Mouse (Mus musculus): ENCODE results near the gene Gm42372. TPM values are rescaled to one million over a fixed set of nuclear protein-coding genes. Genes with fewer than 3 reads are reported as not detected.

The Gm42372 gene
- polyA plus RNA-seq, 1 experiment from 2014 or later = not detected

GRCm38 (mm10) chr7:17007300-17007699, 24.4 kb downstream of the Gm42372 start:
- 46% methylated on average over 4 of the region's 4 CpGs for WGBS (ENCODE audit: missing documents)
- no peak overlapping the region for H3K4me3 ChIP-seq (ENCODE audit: inconsistent target)
- no peak overlapping the region for H3K27ac ChIP-seq
- no peaks in the 10 kb centered on the region for H3K79me2 ChIP-seq (ENCODE audit: inconsistent target)
- peaks cover 69% of the 10 kb centered on the region for H3K36me3 ChIP-seq (ENCODE audit: inconsistent target)

DNA sequence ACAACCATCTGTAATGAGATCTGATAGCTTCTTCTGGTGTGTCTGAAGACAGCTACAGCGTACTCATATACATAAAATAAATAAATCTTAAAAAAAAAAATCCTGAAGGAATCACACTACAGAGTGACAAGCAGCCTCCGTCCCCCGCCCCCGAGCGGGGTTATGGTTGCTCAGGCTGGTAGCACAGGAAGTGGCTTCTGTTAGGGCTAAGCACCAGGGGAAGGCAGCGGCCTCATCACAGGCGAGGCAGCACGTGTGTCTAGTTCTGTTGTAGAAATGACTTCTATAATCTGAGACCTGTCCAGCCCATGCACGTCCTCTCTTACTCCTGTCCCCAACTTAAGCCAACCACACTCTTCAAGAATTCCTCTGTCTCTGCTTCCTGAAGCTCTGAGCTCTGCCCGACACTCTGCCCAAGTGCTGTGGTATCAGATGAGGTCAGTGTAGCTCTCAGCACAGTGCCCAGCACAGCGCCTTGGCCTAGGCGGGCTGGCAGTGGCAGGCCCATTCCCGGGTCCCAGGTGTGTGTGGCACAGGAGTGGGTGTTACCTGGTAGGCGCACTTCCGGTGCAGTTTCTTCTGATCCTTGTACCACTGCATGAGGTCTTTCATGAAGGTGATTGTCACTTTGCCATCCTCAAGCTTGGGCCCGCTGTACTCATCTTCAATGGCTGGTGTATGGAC, 26.6 kb downstream of the Gm42372 start:
- H3K4me3 ChIP-seq (ENCODE audit: inconsistent target) = no peak overlapping the region
- no peak overlapping the region for H3K27ac ChIP-seq
- H3K79me2 ChIP-seq (ENCODE audit: inconsistent target) = no peaks in the 10 kb centered on the region; the same call in 1 of the 2 replicates
- peaks cover 90% of the 10 kb centered on the region for H3K36me3 ChIP-seq (ENCODE audit: inconsistent target)
- 58% methylated on average over 16 of the region's 16 CpGs for WGBS (ENCODE audit: missing documents)

DNA sequence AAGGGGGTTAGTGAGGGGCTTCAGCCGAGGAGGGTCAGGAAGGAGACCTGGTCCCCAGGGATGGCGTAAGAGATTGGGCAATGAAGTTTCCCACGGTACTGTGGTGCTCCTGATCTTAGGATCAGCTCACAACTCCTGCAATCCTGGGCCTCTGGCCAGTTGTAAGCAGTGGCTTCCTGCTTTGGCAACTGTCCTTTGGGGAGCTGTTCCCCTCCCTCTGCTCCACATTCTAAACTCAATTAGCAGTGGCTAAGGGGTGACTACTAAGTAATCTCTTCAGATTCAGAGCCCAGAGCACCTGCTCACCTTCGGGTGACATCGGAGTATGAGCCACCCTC, 27.1 kb downstream of the Gm42372 start:
- no peak overlapping the region for H3K27ac ChIP-seq
- H3K79me2 ChIP-seq (ENCODE audit: inconsistent target) = no peaks in the 10 kb centered on the region; the same call in 1 of the 2 replicates
- WGBS (ENCODE audit: missing documents) = 56% methylated on average over 5 of the region's 5 CpGs
- H3K4me3 ChIP-seq (ENCODE audit: inconsistent target) = no peak overlapping the region
- H3K36me3 ChIP-seq (ENCODE audit: inconsistent target) = peaks cover 94% of the 10 kb centered on the region

- H3K79me2 ChIP-seq (ENCODE audit: inconsistent target) = peaks cover 5% of the 10 kb centered on the region; the same call in 1 of the 2 replicates
- H3K4me3 ChIP-seq (ENCODE audit: inconsistent target) = no peak overlapping the region
- H3K36me3 ChIP-seq (ENCODE audit: inconsistent target) = peaks cover 94% of the 10 kb centered on the region
- H3K27ac ChIP-seq = no peak overlapping the region
- WGBS (ENCODE audit: missing documents) = 78% methylated on average over 7 of the region's 7 CpGs
Measured at GRCm38 (mm10) chr7:17011909-17012590, 29.2 kb downstream of the Gm42372 start.

- Histone ChIP-seq H3K4me3 (ENCODE audit: inconsistent target) (no peak overlapping the region), H3K27ac (no peak overlapping the region), H3K79me2 (ENCODE audit: inconsistent target) (peaks cover 38% of the 10 kb centered on the region), H3K36me3 (ENCODE audit: inconsistent target) (peaks cover 77% of the 10 kb centered on the region)
- 94% methylated on average over 6 of the region's 6 CpGs for WGBS (ENCODE audit: missing documents)
Measured at GRCm38 (mm10) chr7:17015381-17015780, 32.5 kb downstream of the Gm42372 start.

GRCm38 (mm10) chr7:17017036-17017435, 34.1 kb downstream of the Gm42372 start:
- 100% methylated on average over 1 of the region's 1 CpGs for WGBS (ENCODE audit: missing documents)
- Histone ChIP-seq H3K36me3 (ENCODE audit: inconsistent target) (peaks cover 78% of the 10 kb centered on the region), H3K4me3 (ENCODE audit: inconsistent target) (no peak overlapping the region), H3K27ac (no peak overlapping the region), H3K79me2 (ENCODE audit: inconsistent target) (peaks cover 55% of the 10 kb centered on the region)

GRCm38 (mm10) chr7:17017921-17018320, 35.0 kb downstream of the Gm42372 start:
- WGBS (ENCODE audit: missing documents) = 86% methylated on average over 2 of the region's 2 CpGs
- peaks cover 63% of the 10 kb centered on the region for H3K79me2 ChIP-seq (ENCODE audit: inconsistent target)
- H3K4me3 ChIP-seq (ENCODE audit: inconsistent target) = no peak overlapping the region
- no peak overlapping the region for H3K27ac ChIP-seq
- peaks cover 71% of the 10 kb centered on the region for H3K36me3 ChIP-seq (ENCODE audit: inconsistent target)

DNA sequence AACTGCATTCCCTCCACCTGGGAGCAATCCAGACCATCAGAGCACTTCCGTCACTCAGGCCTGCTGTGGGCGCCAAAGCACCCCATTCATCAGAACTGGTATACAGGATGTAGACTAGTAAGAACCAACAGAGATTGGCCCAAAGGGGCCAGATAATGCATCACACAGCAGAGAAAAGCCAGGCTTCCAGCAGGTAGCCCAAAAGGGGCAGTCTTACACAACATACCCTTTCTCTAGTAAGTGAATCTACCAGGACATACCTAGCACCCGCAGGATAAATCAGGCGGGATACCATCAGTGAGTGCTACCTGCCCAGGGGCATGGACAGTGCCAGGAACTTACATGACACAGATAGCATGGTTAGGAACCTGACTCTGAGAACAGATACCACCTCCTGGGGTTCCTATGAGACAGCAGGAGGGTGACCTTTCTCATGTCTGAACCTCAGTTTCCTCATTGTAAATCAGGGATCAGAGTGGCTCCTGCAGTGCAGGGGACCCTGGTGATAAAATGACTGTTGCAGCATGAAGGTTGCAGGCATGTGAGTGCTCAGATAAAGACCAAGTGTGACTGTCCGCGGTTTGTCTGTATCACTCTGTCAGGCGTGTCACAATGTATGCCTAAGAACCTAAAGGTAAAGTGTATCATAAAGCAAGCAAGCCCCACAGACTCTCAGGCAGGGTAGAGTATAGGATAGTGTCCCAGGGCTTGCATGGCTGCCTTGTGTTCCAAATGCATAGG, 36.7 kb downstream of the Gm42372 start:
- no peak overlapping the region for H3K4me3 ChIP-seq (ENCODE audit: inconsistent target)
- H3K36me3 ChIP-seq (ENCODE audit: inconsistent target) = peaks cover 54% of the 10 kb centered on the region
- WGBS (ENCODE audit: missing documents) = 94% methylated on average over 7 of the region's 7 CpGs
- peaks cover 80% of the 10 kb centered on the region for H3K79me2 ChIP-seq (ENCODE audit: inconsistent target)
- no peak overlapping the region for H3K27ac ChIP-seq

DNA sequence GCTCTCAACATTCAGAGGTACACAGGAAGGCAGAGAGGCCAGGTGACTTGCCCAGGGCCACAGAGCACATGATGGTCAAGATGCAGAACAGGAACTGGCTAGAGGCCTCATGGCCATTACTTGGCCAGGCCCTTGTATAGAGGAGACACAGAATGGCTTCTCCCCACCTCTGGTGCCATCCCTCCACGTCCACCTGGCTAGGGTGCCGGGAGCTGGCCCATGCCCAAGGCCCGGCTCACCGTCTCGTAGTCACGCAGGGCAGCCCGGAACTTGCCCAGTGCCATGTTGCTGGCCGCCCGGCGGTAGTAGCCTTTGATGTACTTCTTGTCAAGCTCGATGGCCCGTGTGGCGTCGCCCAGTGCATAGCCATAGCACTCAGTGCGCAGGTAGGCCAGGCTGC, 39.3 kb downstream of the Gm42372 start:
- H3K27ac ChIP-seq = no peak overlapping the region
- 93% methylated on average over 15 of the region's 15 CpGs for WGBS (ENCODE audit: missing documents)
- peaks cover 100% of the 10 kb centered on the region for H3K79me2 ChIP-seq (ENCODE audit: inconsistent target)
- H3K4me3 ChIP-seq (ENCODE audit: inconsistent target) = no peak overlapping the region
- H3K36me3 ChIP-seq (ENCODE audit: inconsistent target) = peaks cover 29% of the 10 kb centered on the region

DNA sequence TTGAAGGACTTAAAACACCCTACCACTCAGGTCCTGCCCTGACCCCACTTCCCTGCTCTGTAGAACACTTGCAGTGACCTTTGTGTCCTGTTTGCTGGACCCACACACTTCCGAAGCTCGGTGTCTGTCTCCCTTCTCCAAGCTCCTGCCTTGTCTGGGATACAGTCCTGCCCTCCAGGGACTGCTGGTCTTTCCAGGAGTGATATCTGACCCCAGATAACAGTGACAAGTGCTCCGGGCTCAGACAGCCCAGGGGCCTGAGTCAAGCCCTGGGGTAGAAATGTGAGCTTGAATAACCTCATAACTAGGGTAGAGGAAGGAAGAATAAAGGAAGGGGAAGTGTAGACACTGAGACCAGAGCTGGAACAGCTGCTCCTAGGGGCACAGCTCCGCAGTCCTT, 40.8 kb downstream of the Gm42372 start:
- H3K79me2 ChIP-seq (ENCODE audit: inconsistent target) = peaks cover 86% of the 10 kb centered on the region
- peaks cover 22% of the 10 kb centered on the region for H3K36me3 ChIP-seq (ENCODE audit: inconsistent target)
- H3K27ac ChIP-seq = peak overlapping the region; percentile 94
- WGBS (ENCODE audit: missing documents) = 47% methylated on average over 4 of the region's 4 CpGs
- peak overlapping the region; percentile 74 for H3K4me3 ChIP-seq (ENCODE audit: inconsistent target)

DNA sequence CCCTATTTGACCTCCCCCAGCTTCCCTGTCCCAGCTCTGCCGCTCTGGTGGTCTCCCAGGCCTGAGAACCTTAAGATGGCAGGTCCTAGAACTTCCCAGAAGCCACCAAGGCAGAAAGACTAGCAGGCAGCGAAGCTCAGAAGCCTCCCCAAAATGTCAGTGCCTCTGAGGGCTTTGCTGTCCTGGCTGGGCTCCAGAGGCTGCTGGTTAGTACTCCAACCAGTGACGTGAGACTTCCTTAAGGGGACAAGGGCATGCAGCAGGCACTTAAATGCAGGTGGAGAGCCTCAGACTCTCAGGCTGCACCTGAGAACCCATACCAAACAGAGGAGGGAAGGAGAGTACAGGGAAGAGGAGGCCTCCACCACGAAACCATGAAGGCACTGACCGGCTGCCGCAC, 41.3 kb downstream of the Gm42372 start:
- peak overlapping the region; percentile 74 for H3K4me3 ChIP-seq (ENCODE audit: inconsistent target)
- 9% methylated on average over 6 of the region's 6 CpGs for WGBS (ENCODE audit: missing documents)
- H3K27ac ChIP-seq = peak overlapping the region; percentile 94
- H3K79me2 ChIP-seq (ENCODE audit: inconsistent target) = peaks cover 82% of the 10 kb centered on the region
- peaks cover 22% of the 10 kb centered on the region for H3K36me3 ChIP-seq (ENCODE audit: inconsistent target)

DNA sequence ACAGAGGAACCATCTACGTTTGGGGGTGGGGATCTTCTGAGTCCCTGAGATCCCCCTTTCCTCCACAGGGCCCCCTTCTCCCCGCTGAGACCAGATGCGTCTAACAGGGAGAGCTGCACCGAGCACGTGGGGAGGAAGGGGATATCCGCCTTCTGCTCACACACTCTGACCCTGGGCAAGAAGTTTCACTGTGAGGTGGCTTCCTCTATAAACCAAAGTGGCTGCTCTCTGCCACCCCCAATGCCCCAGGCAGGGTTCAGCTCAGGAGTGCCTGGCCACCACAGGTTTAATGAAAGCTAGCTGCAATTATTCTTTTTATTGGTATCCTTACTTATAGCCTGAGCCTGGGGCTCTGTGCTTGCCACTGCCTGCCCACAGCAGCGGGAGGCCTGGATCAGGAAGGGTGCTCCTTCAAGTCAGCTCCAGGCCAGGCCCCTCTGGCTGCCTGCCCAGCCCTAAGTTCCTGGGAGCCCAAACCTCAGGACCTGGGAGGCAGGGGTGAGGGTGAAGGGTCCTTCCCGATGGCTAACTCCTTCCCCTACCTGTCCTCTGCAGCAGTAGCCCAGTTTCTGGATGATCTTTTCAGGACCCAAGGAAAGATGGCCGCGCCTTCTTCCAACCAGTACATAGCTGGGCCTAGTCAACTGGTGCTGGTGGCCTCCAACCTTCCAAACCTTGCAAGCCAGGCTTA, 42.1 kb downstream of the Gm42372 start:
- peak overlapping the region; percentile 74 for H3K4me3 ChIP-seq (ENCODE audit: inconsistent target)
- peaks cover 74% of the 10 kb centered on the region for H3K79me2 ChIP-seq (ENCODE audit: inconsistent target)
- 21% methylated on average over 10 of the region's 10 CpGs for WGBS (ENCODE audit: missing documents)
- H3K27ac ChIP-seq = peak overlapping the region; percentile 94
- H3K36me3 ChIP-seq (ENCODE audit: inconsistent target) = peaks cover 21% of the 10 kb centered on the region

DNA sequence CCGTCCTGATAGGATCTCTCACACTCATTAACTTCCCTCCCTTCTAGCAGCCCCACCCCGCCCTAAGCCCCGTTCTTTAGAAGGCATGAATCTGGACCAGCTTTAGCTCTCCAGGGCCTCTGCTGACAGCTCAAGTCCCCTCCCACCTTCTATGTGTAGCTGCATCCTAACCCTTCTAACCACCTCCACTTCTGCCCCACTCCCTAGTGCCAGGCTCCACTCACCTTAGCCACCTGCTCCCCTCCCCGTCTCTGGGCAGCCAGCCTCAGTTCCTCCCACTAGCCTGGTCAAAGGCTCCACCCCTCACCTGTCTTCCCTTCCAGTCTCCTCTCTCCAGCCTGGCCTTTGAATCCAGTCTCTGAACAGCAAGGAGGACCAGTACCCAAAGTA, 42.6 kb downstream of the Gm42372 start:
- Histone ChIP-seq H3K27ac (peak overlapping the region; percentile 94), H3K36me3 (ENCODE audit: inconsistent target) (peaks cover 16% of the 10 kb centered on the region), H3K79me2 (ENCODE audit: inconsistent target) (peaks cover 68% of the 10 kb centered on the region), H3K4me3 (ENCODE audit: inconsistent target) (peak overlapping the region; percentile 74; the same call in 1 of the 2 replicates)
- 38% methylated on average over 4 of the region's 4 CpGs for WGBS (ENCODE audit: missing documents)

DNA sequence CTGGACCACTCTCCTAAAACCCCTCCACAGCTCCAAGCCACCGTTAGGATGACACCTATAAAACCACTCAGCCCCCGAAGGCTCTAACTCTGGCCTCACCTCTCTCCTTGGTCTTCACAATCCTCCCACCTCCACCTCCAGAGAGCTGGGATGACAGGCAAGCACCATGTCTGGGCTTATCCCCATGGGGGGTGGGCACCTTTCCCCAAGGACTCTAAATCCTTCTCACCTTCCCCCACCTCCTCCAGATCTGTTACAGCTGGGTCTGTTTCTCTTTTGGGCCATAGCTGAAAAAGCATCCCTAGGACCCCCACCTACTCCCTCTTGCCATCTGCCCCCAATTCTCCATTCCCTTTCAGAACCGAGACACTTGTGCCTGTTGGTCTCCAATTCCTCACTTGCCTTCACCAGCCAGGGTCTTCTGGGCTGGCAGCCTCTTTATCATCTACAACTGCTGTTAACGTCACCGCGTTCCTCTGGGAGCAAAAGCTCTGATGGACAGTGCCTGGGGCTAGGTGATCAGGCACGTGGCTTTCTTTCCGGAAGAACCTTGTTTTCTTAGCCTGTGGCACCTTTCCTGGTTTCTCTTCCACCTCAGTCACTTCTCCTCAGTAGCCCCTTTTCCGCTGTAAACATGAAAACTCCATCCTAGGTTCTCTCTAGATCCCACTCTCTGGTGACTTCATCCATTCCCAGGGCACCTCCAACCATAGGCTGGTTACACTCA, 43.2 kb downstream of the Gm42372 start:
- Histone ChIP-seq H3K27ac (peak overlapping the region; percentile 94), H3K36me3 (ENCODE audit: inconsistent target) (peaks cover 10% of the 10 kb centered on the region), H3K79me2 (ENCODE audit: inconsistent target) (peaks cover 63% of the 10 kb centered on the region), H3K4me3 (ENCODE audit: inconsistent target) (peak overlapping the region; percentile 74)
- 49% methylated on average over 9 of the region's 9 CpGs for WGBS (ENCODE audit: missing documents)
